Mouse (Mus musculus): ENCODE results near the gene Ptges3. TPM values are rescaled to one million over a fixed set of nuclear protein-coding genes. Genes with fewer than 3 reads are reported as not detected.
"Not testable (repeated sequence)": the region's sequence is repeated elsewhere in the genome, so short reads cannot be mapped to it uniquely, and the experiment has no call there.

The Ptges3 gene
- polyA plus RNA-seq, 1 experiment from 2014 or later: 586 TPM

DNA sequence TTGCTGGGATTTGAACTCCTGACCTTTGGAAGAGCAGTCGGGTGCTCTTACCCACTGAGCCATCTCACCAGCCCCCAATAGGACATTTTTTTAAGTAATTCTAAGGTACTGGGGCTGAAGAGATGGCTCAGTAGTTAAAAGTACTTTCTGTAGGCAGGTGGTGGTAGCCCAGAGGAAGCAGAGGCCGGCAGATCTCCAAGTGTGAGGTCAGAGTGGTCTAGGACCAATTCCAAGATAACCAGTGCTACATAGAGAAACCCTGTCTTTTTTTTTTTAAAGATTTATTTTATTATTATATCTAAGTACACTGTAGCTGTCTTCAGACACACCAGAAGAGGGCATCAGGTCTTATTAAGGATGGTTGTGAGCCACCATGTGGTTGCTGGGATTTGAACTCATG is 28.5 kb downstream of the Ptges3 start:
- not testable (repeated sequence) for ATAC-seq
- peaks cover 41% of the 10 kb centered on the region for H3K36me3 ChIP-seq
- 87% methylated on average over 2 of the region's 2 CpGs for WGBS

DNA sequence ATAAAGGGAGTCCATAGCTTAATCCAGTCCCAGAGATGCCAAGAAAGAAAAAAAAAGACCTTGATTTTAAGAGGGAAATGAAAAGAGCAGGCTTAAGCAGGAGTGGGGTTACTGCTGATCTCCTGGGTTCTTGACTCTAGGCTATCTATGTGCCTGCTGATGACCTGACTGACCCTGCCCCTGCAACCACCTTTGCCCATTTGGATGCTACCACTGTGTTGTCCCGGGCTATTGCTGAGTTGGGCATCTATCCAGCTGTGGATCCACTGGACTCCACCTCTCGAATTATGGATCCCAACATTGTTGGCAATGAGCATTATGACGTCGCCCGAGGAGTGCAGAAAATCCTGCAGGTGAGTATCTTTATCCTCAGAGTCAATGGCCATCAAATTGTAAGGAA is 29.4 kb downstream of the Ptges3 start:
- Histone ChIP-seq H3K9me3 (no peaks in the 10 kb centered on the region), H3K4me2 (replicated peaks) (no peak overlapping the region), H3K4me1 (replicated peaks) (peaks cover 21% of the 10 kb centered on the region), H3K27ac (no peak overlapping the region), H3K4me3 (replicated peaks) (no peak overlapping the region), H3K9ac (no peak overlapping the region), H3K27me3 (replicated peaks) (no peaks in the 10 kb centered on the region), H3K36me3 (peaks cover 41% of the 10 kb centered on the region)
- no peak for ATAC-seq
- WGBS: 88% methylated on average over 5 of the region's 5 CpGs

More for the DNA sequence above, 28.5 kb downstream of the Ptges3 start:
- H3K27ac ChIP-seq; H3K9ac ChIP-seq; H3K27me3 ChIP-seq (replicated peaks); H3K9me3 ChIP-seq; H3K4me2 ChIP-seq (replicated peaks); H3K4me3 ChIP-seq (replicated peaks): not testable (repeated sequence)
- peaks cover 20% of the 10 kb centered on the region for H3K4me1 ChIP-seq (replicated peaks)

GRCm38 (mm10) chr10:128089842-128090241 is 31.1 kb downstream of the Ptges3 start:
- H3K4me1 ChIP-seq (replicated peaks): peaks cover 32% of the 10 kb centered on the region
- no peak for ATAC-seq
- 56% methylated on average over 5 of the region's 5 CpGs for WGBS
- H3K4me3 ChIP-seq (replicated peaks): no peak overlapping the region
- H3K27me3 ChIP-seq (replicated peaks): no peaks in the 10 kb centered on the region
- no peak overlapping the region for H3K9ac ChIP-seq
- H3K9me3 ChIP-seq: no peaks in the 10 kb centered on the region
- no peak overlapping the region for H3K4me2 ChIP-seq (replicated peaks)
- peaks cover 40% of the 10 kb centered on the region for H3K36me3 ChIP-seq
- no peak overlapping the region for H3K27ac ChIP-seq

DNA sequence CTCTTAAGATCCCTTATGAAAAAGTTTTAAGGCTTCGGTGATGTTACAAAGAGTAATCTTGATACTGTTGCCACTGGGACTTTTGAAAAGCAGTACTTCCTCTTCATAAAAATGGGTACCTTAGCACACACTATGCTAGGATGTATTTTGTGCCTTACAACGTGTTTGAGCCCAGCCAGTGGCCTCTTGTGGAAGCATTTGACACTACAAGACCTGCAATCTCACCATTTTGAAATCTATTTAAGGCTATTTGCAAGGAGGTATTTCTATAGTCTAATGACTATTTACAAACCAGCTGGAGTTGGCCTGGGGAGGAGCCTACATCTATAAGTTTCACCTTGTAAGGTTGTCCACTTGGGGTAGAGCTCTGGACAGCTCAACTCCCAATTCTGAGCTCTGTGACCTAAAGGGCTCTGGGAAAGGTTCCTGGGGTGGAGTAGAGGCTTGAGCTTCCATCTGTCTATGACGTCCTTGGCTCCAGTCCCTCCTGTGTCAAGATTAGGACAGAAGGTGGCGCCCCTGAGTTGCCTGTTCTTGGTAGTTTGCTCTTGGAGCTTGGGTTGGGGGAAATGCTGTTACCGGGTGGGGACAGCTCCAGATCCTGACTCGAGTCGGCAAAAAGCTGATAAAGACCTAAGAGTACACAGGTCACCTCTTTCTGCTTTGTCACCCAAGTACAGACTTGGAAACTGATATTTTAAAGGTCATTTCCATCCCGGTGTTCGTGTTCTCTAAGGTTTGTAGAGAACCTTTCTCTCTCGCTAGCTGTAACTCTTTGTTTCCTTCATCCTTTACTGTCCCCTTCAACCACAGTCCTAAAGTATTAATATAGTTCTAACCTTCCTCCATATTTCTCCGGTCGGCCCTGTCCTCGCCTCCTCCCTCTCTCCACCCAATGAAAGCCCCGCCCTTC is 32.2 kb downstream of the Ptges3 start:
- Histone ChIP-seq H3K27ac (peak overlapping the region; percentile 97), H3K4me1 (replicated peaks) (peaks cover 33% of the 10 kb centered on the region), H3K4me2 (replicated peaks) (peak overlapping the region; percentile 89), H3K9me3 (no peaks in the 10 kb centered on the region), H3K4me3 (replicated peaks) (peak overlapping the region; percentile 92), H3K9ac (peak overlapping the region; percentile 81), H3K36me3 (peaks cover 31% of the 10 kb centered on the region), H3K27me3 (replicated peaks) (no peaks in the 10 kb centered on the region)
- WGBS: 6% methylated on average over 14 of the region's 14 CpGs
- ATAC-seq: peak; percentile 79

GRCm38 (mm10) chr10:128091564-128092505 is 33.1 kb downstream of the Ptges3 start, which contains the start of gene Baz2a:
Gene Baz2a (plus strand): TSS chr10:128091577.
- Histone ChIP-seq H3K4me2 (replicated peaks) (peak within 1 kb of the TSS; percentile 89), H3K9me3 (no peaks in the 10 kb centered on the region), H3K36me3 (peaks cover 23% of the 10 kb centered on the region), H3K27ac (peak within 1 kb of the TSS; percentile 97), H3K9ac (peak within 1 kb of the TSS; percentile 81), H3K4me3 (replicated peaks) (peak within 1 kb of the TSS; percentile 92), H3K27me3 (replicated peaks) (no peaks in the 10 kb centered on the region), H3K4me1 (replicated peaks) (peaks cover 33% of the 10 kb centered on the region)
- peak; percentile 37 for ATAC-seq
- WGBS: under 1% methylated on average over 20 of the region's 20 CpGs

- Histone ChIP-seq H3K4me1 (replicated peaks) (peaks cover 33% of the 10 kb centered on the region), H3K4me2 (replicated peaks) (peak overlapping the region; percentile 89), H3K27me3 (replicated peaks) (no peaks in the 10 kb centered on the region), H3K9ac (peak overlapping the region; percentile 81), H3K4me3 (replicated peaks) (peak overlapping the region; percentile 92), H3K9me3 (no peaks in the 10 kb centered on the region), H3K27ac (peak overlapping the region; percentile 97), H3K36me3 (peaks cover 21% of the 10 kb centered on the region)
- WGBS: under 1% methylated on average over 74 of the region's 88 CpGs
- ATAC-seq: peak; percentile 68
These were observed 34.0 kb downstream of the Ptges3 start for GRCm38 (mm10) chr10:128092506-128093495.

DNA sequence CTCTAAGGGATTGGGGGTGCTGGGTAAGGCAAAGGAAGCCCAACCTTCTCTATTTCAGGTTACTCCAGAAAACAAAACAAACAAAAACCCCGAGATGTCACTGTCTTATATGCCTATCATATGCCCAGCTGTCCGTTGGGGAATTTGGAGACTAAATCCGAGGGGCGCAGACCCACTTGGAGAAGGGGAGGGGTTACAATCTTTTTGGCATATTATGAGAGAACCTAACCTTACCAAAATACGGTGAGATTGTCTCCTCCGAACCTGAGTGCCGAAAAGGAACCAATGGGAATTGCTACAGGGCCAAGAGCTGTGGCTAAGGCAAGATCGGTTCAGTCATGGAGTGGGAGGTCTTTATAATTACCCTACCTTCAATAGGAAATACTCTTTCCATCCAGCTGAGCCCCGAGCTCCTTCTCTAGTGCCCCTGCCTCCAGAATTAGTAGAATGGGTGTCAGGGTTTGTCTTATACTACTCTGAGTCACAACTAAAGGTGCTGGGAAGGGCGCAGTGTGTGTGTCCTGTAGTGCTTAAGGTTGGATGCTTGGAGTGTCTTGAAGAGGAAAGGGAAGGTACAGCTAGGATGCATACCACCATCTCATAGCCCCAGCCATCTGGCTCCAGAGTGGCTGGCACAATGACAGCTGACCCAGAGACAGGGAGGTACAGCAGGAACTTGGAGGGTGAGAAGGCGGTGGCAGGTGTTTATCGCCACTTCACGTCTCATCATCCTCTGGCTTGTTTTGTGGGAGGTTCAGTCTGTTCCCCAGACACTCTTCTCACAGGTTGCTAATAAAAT is 34.9 kb downstream of the Ptges3 start:
- Histone ChIP-seq H3K9me3 (no peaks in the 10 kb centered on the region), H3K27ac (peak overlapping the region; percentile 97), H3K4me2 (replicated peaks) (peak overlapping the region; percentile 89), H3K9ac (peak overlapping the region; percentile 81), H3K36me3 (peaks cover 12% of the 10 kb centered on the region), H3K27me3 (replicated peaks) (no peaks in the 10 kb centered on the region), H3K4me3 (replicated peaks) (peak overlapping the region; percentile 92), H3K4me1 (replicated peaks) (peaks cover 40% of the 10 kb centered on the region)
- ATAC-seq: no peak
- 31% methylated on average over 13 of the region's 13 CpGs for WGBS

GRCm38 (mm10) chr10:128094340-128094968 is 35.7 kb downstream of the Ptges3 start:
- Histone ChIP-seq H3K4me3 (replicated peaks) (peak overlapping the region; percentile 25), H3K36me3 (peaks cover 4% of the 10 kb centered on the region), H3K4me2 (replicated peaks) (peak overlapping the region; percentile 89), H3K9me3 (no peaks in the 10 kb centered on the region), H3K9ac (peak overlapping the region; percentile 11; the same call in 1 of the 2 replicates), H3K27me3 (replicated peaks) (no peaks in the 10 kb centered on the region), H3K27ac (peak overlapping the region; percentile 97), H3K4me1 (replicated peaks) (peaks cover 43% of the 10 kb centered on the region)
- ATAC-seq: peak; percentile 71
- 11% methylated on average over 19 of the region's 19 CpGs for WGBS

DNA sequence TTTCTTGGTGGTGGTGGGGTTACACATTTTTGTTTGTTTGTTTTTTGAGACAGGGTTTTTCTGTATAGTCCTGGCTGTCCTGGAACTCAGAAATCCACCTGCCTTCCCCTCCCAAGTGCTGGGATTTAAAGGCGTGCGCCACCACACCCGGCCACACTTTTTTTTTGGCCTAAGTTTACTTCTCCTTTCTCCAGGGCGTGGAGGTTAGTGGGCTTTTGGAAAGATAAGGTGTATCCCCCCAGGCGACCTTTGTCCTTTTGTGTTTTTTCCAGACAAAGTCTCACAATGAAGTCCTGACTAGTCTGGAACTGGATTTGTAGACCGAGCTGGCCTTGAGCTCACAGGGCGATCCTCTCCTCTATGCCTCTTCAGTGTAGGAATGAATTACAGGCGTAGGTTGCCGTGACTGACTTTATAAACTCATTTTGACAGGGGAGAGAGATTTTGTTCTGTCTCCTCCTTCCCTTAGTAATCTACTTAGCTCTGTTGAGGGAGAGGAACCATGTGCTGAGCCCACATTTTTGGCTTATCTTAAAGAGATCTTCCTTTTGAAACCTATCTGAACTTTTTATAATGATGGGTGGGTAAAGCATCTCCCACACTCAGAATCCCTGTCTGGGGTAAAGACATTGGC is 36.4 kb downstream of the Ptges3 start:
- Histone ChIP-seq H3K4me1 (replicated peaks) (peaks cover 43% of the 10 kb centered on the region), H3K36me3 (no peaks in the 10 kb centered on the region), H3K4me2 (replicated peaks) (peak overlapping the region; percentile 89), H3K4me3 (replicated peaks) (peak overlapping the region; percentile 25; the same call in 1 of the 2 replicates), H3K27ac (peak overlapping the region; percentile 58), H3K27me3 (replicated peaks) (no peaks in the 10 kb centered on the region), H3K9ac (peak overlapping the region; percentile 10; the same call in 1 of the 2 replicates), H3K9me3 (no peaks in the 10 kb centered on the region)
- WGBS: 31% methylated on average over 9 of the region's 9 CpGs
- ATAC-seq: no peak

- Histone ChIP-seq H3K4me1 (replicated peaks) (peaks cover 43% of the 10 kb centered on the region), H3K9me3 (no peaks in the 10 kb centered on the region), H3K9ac (no peak overlapping the region), H3K27ac (no peak overlapping the region; the same call in 1 of the 2 replicates), H3K27me3 (replicated peaks) (no peaks in the 10 kb centered on the region), H3K4me2 (replicated peaks) (peak overlapping the region; percentile 78; the same call in 1 of the 2 replicates), H3K4me3 (replicated peaks) (peak overlapping the region; percentile 96), H3K36me3 (no peaks in the 10 kb centered on the region)
- WGBS: 23% methylated on average over 4 of the region's 4 CpGs
- no peak for ATAC-seq
These were observed 37.5 kb downstream of the Ptges3 start for GRCm38 (mm10) chr10:128096313-128096692.
